Mouse (Mus musculus): ENCODE measurements around the gene Pgap1. TPM values are rescaled to one million over a fixed set of nuclear protein-coding genes. Genes with fewer than 3 reads are reported as not detected.

Gene Pgap1
- polyA plus RNA-seq, 1 experiment from 2014 or later, result 7.2 TPM

DNA sequence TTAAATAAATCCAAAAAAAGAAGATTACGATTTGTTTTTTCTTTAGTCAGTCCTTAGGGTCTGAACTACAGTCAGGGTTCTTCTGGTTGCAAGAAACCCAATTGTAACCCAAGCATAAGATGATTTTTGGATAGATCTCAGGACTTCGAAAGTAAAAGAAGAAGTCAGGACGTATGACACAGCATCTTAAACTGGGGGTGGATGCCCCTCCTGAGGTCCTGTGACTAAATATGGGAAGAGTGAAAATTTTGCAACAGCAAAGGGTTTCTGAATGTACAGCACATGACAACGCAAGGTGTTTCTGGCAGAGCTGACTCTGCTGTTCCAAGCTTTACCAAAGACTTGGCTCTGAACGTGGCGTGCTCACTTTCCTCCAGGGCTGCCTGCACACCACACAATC, 6.4 kb upstream of the Pgap1 start:
- H3K36me3 ChIP-seq (ENCODE audit: control insufficient read depth, insufficient read depth), result no peaks in the 10 kb centered on the region
- no peak for ATAC-seq
- no peak overlapping the region for H3K27ac ChIP-seq (ENCODE audit: low read depth, low read length)
- no peak for TF ChIP-seq CTCF (IDR thresholded peaks at IDR 0.05; ENCODE audit: low read depth)
- no peaks in the 10 kb centered on the region for H3K4me1 ChIP-seq (replicated peaks; ENCODE audit: control insufficient read depth, insufficient read depth, low read length)
- H3K27me3 ChIP-seq (replicated peaks; ENCODE audit: control insufficient read depth, insufficient read depth, low read length), result no peaks in the 10 kb centered on the region
- H3K4me2 ChIP-seq (replicated peaks; ENCODE audit: low read depth), result no peak overlapping the region
- no peaks in the 10 kb centered on the region for H3K9me3 ChIP-seq (ENCODE audit: control insufficient read depth)
- H3K9ac ChIP-seq (ENCODE audit: low read depth, low read length), result no peak overlapping the region
- H3K4me3 ChIP-seq (ENCODE audit: low read depth, low read length), result no peak overlapping the region
- 89% methylated on average over 6 of the region's 6 CpGs for WGBS

DNA sequence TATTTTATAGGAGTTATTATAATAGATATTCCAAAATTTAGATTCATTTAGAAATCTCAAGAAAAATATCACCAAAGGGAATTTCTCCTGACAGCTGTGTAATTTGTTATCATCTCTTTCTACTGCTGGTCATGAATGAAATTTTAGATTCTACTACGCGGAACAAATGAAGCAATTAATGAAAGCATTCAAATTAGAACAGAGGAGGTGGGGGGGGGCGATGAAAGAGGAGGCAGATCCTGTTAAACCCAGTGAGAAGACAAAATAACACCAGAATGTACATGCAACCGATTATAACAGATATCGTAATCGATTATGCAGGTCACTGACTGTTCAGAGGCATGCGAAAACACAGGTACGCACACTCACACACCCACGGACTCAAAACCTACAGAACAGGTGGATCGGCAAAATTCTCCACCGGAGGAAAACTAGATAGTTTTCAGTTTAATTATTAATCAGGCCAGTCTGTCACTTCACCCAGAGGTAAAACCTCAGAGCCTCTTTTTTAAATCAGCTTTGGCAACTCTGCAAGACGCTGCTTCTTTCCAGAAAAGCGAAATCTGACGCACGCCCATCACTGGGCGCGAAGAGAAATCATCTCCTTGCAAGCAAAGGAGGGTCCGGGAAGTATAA, 780 bp downstream of the Pgap1 start:
- Histone ChIP-seq H3K4me1 (replicated peaks; ENCODE audit: control insufficient read depth, insufficient read depth, low read length) (no peaks in the 10 kb centered on the region), H3K36me3 (ENCODE audit: control insufficient read depth, insufficient read depth) (no peaks in the 10 kb centered on the region), H3K4me3 (ENCODE audit: low read depth, low read length) (peak overlapping the region; percentile 67), H3K27ac (ENCODE audit: low read depth, low read length) (peak overlapping the region; percentile 69; the same call in 1 of the 2 replicates), H3K27me3 (replicated peaks; ENCODE audit: control insufficient read depth, insufficient read depth, low read length) (no peaks in the 10 kb centered on the region), H3K9ac (ENCODE audit: low read depth, low read length) (peak overlapping the region; percentile 64), H3K9me3 (ENCODE audit: control insufficient read depth) (no peaks in the 10 kb centered on the region), H3K4me2 (replicated peaks; ENCODE audit: low read depth) (peak overlapping the region; percentile 97)
- ATAC-seq, result peak; percentile 32
- 4% methylated on average over 18 of the region's 18 CpGs for WGBS
- TF ChIP-seq CTCF (IDR thresholded peaks at IDR 0.05; ENCODE audit: low read depth), result no peak

DNA sequence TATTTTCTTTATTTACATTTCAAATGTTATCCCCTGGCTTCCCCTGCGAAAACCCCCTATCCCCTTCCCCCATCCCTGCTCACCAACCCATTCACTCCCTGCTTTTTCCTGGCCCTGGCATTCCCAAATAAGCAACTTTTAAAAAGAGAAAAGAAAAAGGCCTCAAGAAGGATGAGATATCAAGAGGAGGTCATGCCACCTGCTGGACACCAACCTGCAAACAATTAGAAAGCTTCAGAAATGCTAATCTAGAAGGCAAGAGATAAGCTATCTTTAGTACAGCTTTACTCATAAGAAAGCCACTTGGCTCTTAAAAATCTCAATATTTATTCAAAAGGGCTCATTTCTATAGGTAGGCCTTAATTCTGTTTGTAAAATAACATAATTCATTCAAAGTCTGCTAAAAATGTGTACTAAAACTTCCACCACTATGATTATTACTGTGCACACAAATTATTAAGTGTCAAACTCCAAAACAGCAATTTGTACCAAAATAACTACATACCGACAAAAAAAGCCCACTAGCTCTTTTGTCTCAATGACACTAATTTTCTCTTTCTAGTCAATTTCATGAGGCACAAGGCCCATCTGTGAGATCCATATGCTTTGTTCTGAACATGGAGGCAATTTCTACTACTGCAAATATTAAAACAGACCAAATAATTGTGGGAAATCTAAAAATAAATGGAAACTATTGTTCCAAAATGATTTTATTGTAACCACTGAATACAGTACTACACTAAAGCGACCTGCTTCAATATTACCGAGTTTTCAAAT, 1.9 kb downstream of the Pgap1 start:
- TF ChIP-seq CTCF (IDR thresholded peaks at IDR 0.05; ENCODE audit: low read depth), result peak; percentile 59
- Histone ChIP-seq H3K4me2 (replicated peaks; ENCODE audit: low read depth) (peak overlapping the region; percentile 97; the same call in 1 of the 2 replicates), H3K4me3 (ENCODE audit: low read depth, low read length) (peak overlapping the region; percentile 13; the same call in 1 of the 2 replicates), H3K4me1 (replicated peaks; ENCODE audit: control insufficient read depth, insufficient read depth, low read length) (no peaks in the 10 kb centered on the region), H3K9me3 (ENCODE audit: control insufficient read depth) (no peaks in the 10 kb centered on the region), H3K27ac (ENCODE audit: low read depth, low read length) (no peak overlapping the region), H3K36me3 (ENCODE audit: control insufficient read depth, insufficient read depth) (no peaks in the 10 kb centered on the region; the same call in 1 of the 2 replicates), H3K9ac (ENCODE audit: low read depth, low read length) (no peak overlapping the region), H3K27me3 (replicated peaks; ENCODE audit: control insufficient read depth, insufficient read depth, low read length) (no peaks in the 10 kb centered on the region)
- WGBS, result 60% methylated on average over 4 of the region's 4 CpGs
- no peak for ATAC-seq

DNA sequence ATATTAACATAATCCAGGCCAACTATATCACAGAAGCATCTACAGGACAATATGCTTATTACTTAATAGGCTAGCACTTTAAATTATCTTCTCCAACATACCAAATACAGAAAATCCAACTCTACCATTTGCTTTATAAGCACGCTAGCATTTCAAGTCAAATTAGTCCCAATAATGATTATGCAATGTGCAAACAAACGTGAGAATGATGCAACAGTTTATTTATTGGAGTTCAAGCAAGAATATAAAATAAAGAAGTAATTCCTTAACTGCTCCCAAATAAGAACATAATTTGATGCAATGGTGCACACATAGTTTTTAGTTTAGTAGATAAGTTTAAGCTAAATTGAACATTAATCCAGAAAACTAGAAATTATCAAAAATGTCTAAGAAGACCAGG, 4.9 kb downstream of the Pgap1 start:
- Histone ChIP-seq H3K9ac (ENCODE audit: low read depth, low read length) (no peak overlapping the region), H3K4me1 (replicated peaks; ENCODE audit: control insufficient read depth, insufficient read depth, low read length) (no peaks in the 10 kb centered on the region), H3K9me3 (ENCODE audit: control insufficient read depth) (no peaks in the 10 kb centered on the region), H3K27me3 (replicated peaks; ENCODE audit: control insufficient read depth, insufficient read depth, low read length) (no peaks in the 10 kb centered on the region), H3K36me3 (ENCODE audit: control insufficient read depth, insufficient read depth) (peaks cover 13% of the 10 kb centered on the region; the same call in 1 of the 2 replicates), H3K4me2 (replicated peaks; ENCODE audit: low read depth) (no peak overlapping the region), H3K4me3 (ENCODE audit: low read depth, low read length) (no peak overlapping the region), H3K27ac (ENCODE audit: low read depth, low read length) (no peak overlapping the region)
- TF ChIP-seq CTCF (IDR thresholded peaks at IDR 0.05; ENCODE audit: low read depth), result no peak
- WGBS, result 56% methylated on average over 2 of the region's 2 CpGs
- ATAC-seq, result no peak

DNA sequence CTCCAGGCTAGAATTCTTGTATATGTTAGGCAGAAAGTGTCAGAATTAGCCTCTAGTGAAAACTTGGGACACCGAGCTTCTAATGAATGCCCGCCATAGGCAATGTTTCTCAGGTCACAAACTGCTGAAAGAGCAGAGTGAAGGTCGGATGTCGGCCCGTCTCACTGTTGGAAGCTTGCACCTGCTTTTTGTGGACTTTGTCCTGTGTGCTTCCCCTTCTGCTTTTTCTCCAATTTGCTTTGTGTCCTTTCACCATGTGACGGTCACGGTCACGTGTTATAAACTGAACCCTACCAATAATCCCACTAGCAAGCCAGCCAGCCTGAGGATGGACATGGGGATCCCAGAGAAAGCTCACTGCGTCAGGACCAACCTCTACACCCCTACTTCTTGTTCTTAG, 12.3 kb downstream of the Pgap1 start:
- ATAC-seq, result peak; percentile 73
- H3K9ac ChIP-seq (ENCODE audit: low read depth, low read length), result no peak overlapping the region
- H3K27ac ChIP-seq (ENCODE audit: low read depth, low read length), result peak overlapping the region; percentile 22; the same call in 1 of the 2 replicates
- H3K4me1 ChIP-seq (replicated peaks; ENCODE audit: control insufficient read depth, insufficient read depth, low read length), result no peaks in the 10 kb centered on the region
- no peak overlapping the region for H3K4me3 ChIP-seq (ENCODE audit: low read depth, low read length)
- H3K4me2 ChIP-seq (replicated peaks; ENCODE audit: low read depth), result no peak overlapping the region
- TF ChIP-seq CTCF (IDR thresholded peaks at IDR 0.05; ENCODE audit: low read depth), result no peak
- WGBS, result 61% methylated on average over 9 of the region's 9 CpGs
- H3K9me3 ChIP-seq (ENCODE audit: control insufficient read depth), result no peaks in the 10 kb centered on the region
- no peaks in the 10 kb centered on the region for H3K27me3 ChIP-seq (replicated peaks; ENCODE audit: control insufficient read depth, insufficient read depth, low read length)
- H3K36me3 ChIP-seq (ENCODE audit: control insufficient read depth, insufficient read depth), result peaks cover 26% of the 10 kb centered on the region

DNA sequence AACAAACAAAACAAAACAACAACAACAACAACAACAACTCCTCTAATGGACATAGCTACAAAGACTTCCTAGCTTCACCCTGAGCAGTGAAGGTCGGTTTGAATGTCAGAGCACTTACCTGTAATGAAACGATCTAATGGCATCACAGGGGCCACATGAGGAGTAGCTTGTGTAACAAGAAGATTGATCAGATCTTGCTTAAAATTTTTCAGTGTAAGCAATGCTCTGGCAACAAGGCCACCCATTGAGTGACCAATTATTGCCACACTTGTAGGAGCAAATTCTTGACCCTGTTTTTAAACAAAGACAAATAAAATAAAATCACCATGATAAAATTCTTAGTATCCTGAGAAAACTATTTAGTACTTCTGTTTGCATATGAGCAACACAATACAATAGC, 14.6 kb downstream of the Pgap1 start:
- H3K4me2 ChIP-seq (replicated peaks; ENCODE audit: low read depth), result no peak overlapping the region
- no peaks in the 10 kb centered on the region for H3K4me1 ChIP-seq (replicated peaks; ENCODE audit: control insufficient read depth, insufficient read depth, low read length)
- H3K9ac ChIP-seq (ENCODE audit: low read depth, low read length), result no peak overlapping the region
- no peak overlapping the region for H3K27ac ChIP-seq (ENCODE audit: low read depth, low read length)
- no peak for ATAC-seq
- no peaks in the 10 kb centered on the region for H3K9me3 ChIP-seq (ENCODE audit: control insufficient read depth)
- no peak for TF ChIP-seq CTCF (IDR thresholded peaks at IDR 0.05; ENCODE audit: low read depth)
- H3K36me3 ChIP-seq (ENCODE audit: control insufficient read depth, insufficient read depth), result peaks cover 20% of the 10 kb centered on the region
- no peak overlapping the region for H3K4me3 ChIP-seq (ENCODE audit: low read depth, low read length)
- WGBS, result 92% methylated on average over 2 of the region's 2 CpGs
- H3K27me3 ChIP-seq (replicated peaks; ENCODE audit: control insufficient read depth, insufficient read depth, low read length), result no peaks in the 10 kb centered on the region

Data from intestine, postnatal 0 days (tissue).